Mouse (Mus musculus): Measurements from ENCODE around the gene Prps1l1. TPM values are rescaled to one million over a fixed set of nuclear protein-coding genes. Genes with fewer than 3 reads are reported as not detected.

Prps1l1 gene
- polyA plus RNA-seq, 1 experiment from 2014 or later = 0.06 TPM

GRCm38 (mm10) chr12:35027533-35027932 is 43.0 kb downstream of the Prps1l1 start:
- DNase-seq (no peak), ATAC-seq (ENCODE audit: low read depth) (no peak)
- H3K9me3 ChIP-seq (replicated peaks) = no peaks in the 10 kb centered on the region
- no peak overlapping the region for H3K27ac ChIP-seq
- 42% methylated on average over 1 of the region's 1 CpGs for WGBS (ENCODE audit: insufficient replicate concordance)
- no peak overlapping the region for H3K9ac ChIP-seq
- no peaks in the 10 kb centered on the region for H3K36me3 ChIP-seq
- H3K4me3 ChIP-seq (replicated peaks) = no peak overlapping the region
- H3K4me1 ChIP-seq (replicated peaks) = no peaks in the 10 kb centered on the region
- H3K27me3 ChIP-seq = no peaks in the 10 kb centered on the region
- H3K4me2 ChIP-seq = no peak overlapping the region

Other genes with a start within 250 kb of the Prps1l1 start
- 1.2 and 1.3 TPM in 2 replicates for gene Hdac9, start 67.7 kb upstream of the Prps1l1 start, polyA plus RNA-seq (2015; fragmentation: Nextera tagmentation; extraction: Ambion mirVana)
- gene Snx13, start 62.4 kb downstream of the Prps1l1 start, polyA plus RNA-seq (2015; fragmentation: Nextera tagmentation; extraction: Ambion mirVana) = 7.9 and 9.8 TPM in 2 replicates